Mouse (Mus musculus) hindbrain, embryonic 13.5 days (tissue): ENCODE measurements at regions not wholly inside any gene's neighbourhood (a gene's known extent, or its start where the extent isn't known, plus 50 kb on each side); places are given as distances from the start of the nearest gene placed in this dataset.

Experiments used
- ATAC-seq: fragments of 200-750 bp; cut with Nextera tagmentation; 2 replicates; pipeline ENCODE4 v1.8.0; 2017; ENCODE audit warnings: moderate TSS enrichment; ENCODE audit not compliant: low FRiP score
- H3K27ac ChIP-seq: fragments of 300-500 bp; sonication (generic); 2 replicates; pipeline ENCODE4 v1.5.1; 2015; ENCODE audit warnings: inconsistent platforms, mild to moderate bottlenecking, moderate library complexity
- H3K27me3 ChIP-seq: fragments of 300-500 bp; sonication (generic); 2 replicates; pipeline ENCODE4 v1.6.1; 2015; ENCODE audit warnings: mild to moderate bottlenecking, inconsistent platforms
- H3K36me3 ChIP-seq: fragments of 300-500 bp; sonication (generic); 2 replicates; pipeline ENCODE4 v1.6.1; 2015; ENCODE audit warnings: mild to moderate bottlenecking, inconsistent platforms
- H3K4me1 ChIP-seq: fragments of 300-500 bp; sonication (generic); replicated peaks from 2 replicates; pipeline ENCODE4 v1.6.1; 2015; ENCODE audit warnings: inconsistent platforms
- H3K4me2 ChIP-seq: fragments of 300-500 bp; sonication (generic); 2 replicates; pipeline ENCODE4 v1.6.1; 2015; ENCODE audit warnings: inconsistent platforms, mild to moderate bottlenecking, moderate library complexity
- H3K4me3 ChIP-seq: fragments of 300-500 bp; sonication (generic); 2 replicates; pipeline ENCODE4 v1.5.1; 2015; ENCODE audit warnings: mild to moderate bottlenecking, inconsistent platforms
- H3K9ac ChIP-seq: fragments of 300-500 bp; sonication (generic); 2 replicates; pipeline ENCODE4 v1.6.1; 2015; ENCODE audit warnings: mild to moderate bottlenecking, inconsistent platforms
- H3K9me3 ChIP-seq: fragments of 300-500 bp; sonication (generic); 2 replicates; pipeline ENCODE4 v1.6.1; 2016; ENCODE audit warnings: inconsistent platforms
- WGBS: fragments of 180-500 bp; shearing (Covaris S2); methylation state at CpG from one replicate; pipeline ENCODE4 v1.1.7; 2015; 5-methylcytosine and 5-hydroxymethylcytosine counted together

GRCm38 (mm10) chr19:30289721-30290120 lies 57.0 kb downstream of the Mbl2 start:
- Histone ChIP-seq H3K9ac (no peak overlapping the region), H3K27me3 (no peaks in the 10 kb centered on the region), H3K36me3 (no peaks in the 10 kb centered on the region), H3K27ac (no peak overlapping the region), H3K4me2 (no peak overlapping the region), H3K4me3 (no peak overlapping the region), H3K4me1 (0 out of 2 replicates have a peak, but pooled peaks cover under 1% of the 10 kb centered on the region), H3K9me3 (no peaks in the 10 kb centered on the region)
- ATAC-seq: no peak
- WGBS: 78% methylated on average over 4 of the region's 4 CpGs

GRCm38 (mm10) chr19:30295263-30295704 lies 62.5 kb downstream of the Mbl2 start:
- Histone ChIP-seq H3K36me3 (no peaks in the 10 kb centered on the region), H3K4me2 (peak overlapping the region; percentile 33), H3K27me3 (no peaks in the 10 kb centered on the region), H3K4me1 (0 out of 2 replicates have a peak, but pooled peaks cover 3% of the 10 kb centered on the region), H3K27ac (peak overlapping the region; percentile 14; the same call in 1 of the 2 replicates), H3K9ac (no peak overlapping the region), H3K9me3 (no peaks in the 10 kb centered on the region), H3K4me3 (no peak overlapping the region)
- WGBS: 35% methylated on average over 15 of the region's 15 CpGs
- ATAC-seq: peak; percentile 24; the same call in 1 of the 2 replicates

GRCm38 (mm10) chr19:30296024-30296423 lies 63.3 kb downstream of the Mbl2 start:
- Histone ChIP-seq H3K36me3 (no peaks in the 10 kb centered on the region), H3K4me3 (no peak overlapping the region), H3K27me3 (no peaks in the 10 kb centered on the region), H3K4me2 (no peak overlapping the region), H3K9me3 (no peaks in the 10 kb centered on the region), H3K9ac (no peak overlapping the region), H3K27ac (no peak overlapping the region), H3K4me1 (0 out of 2 replicates have a peak, but pooled peaks cover 3% of the 10 kb centered on the region)
- no peak for ATAC-seq
- WGBS: 67% methylated on average over 3 of the region's 3 CpGs

GRCm38 (mm10) chr19:30299536-30299935 lies 66.8 kb downstream of the Mbl2 start:
- H3K9ac ChIP-seq: no peak overlapping the region
- H3K4me2 ChIP-seq: no peak overlapping the region
- no peaks in the 10 kb centered on the region for H3K27me3 ChIP-seq
- no peaks in the 10 kb centered on the region for H3K9me3 ChIP-seq
- no peaks in the 10 kb centered on the region for H3K36me3 ChIP-seq
- no peak overlapping the region for H3K27ac ChIP-seq
- no peak for ATAC-seq
- H3K4me1 ChIP-seq: 0 out of 2 replicates have a peak, but pooled peaks cover 3% of the 10 kb centered on the region
- H3K4me3 ChIP-seq: no peak overlapping the region
- WGBS: 86% methylated on average over 3 of the region's 3 CpGs

- Histone ChIP-seq H3K9ac (no peak overlapping the region), H3K4me2 (no peak overlapping the region), H3K9me3 (no peaks in the 10 kb centered on the region), H3K4me3 (no peak overlapping the region), H3K36me3 (no peaks in the 10 kb centered on the region), H3K27me3 (no peaks in the 10 kb centered on the region), H3K27ac (no peak overlapping the region), H3K4me1 (no peaks in the 10 kb centered on the region)
- WGBS: 81% methylated on average over 4 of the region's 4 CpGs
- no peak for ATAC-seq
Measured at GRCm38 (mm10) chr19:30302281-30302680, 69.5 kb downstream of the Mbl2 start.

GRCm38 (mm10) chr19:30306379-30306778 lies 73.6 kb downstream of the Mbl2 start:
- ATAC-seq: no peak

GRCm38 (mm10) chr19:30306919-30307318 lies 74.2 kb downstream of the Mbl2 start:
- H3K9ac ChIP-seq: no peak overlapping the region
- WGBS: 88% methylated on average over 6 of the region's 6 CpGs

More at GRCm38 (mm10) chr19:30306379-30306778, 73.6 kb downstream of the Mbl2 start:
- no peak overlapping the region for H3K9ac ChIP-seq
- H3K27me3 ChIP-seq: no peaks in the 10 kb centered on the region
- H3K4me2 ChIP-seq: no peak overlapping the region
- H3K27ac ChIP-seq: no peak overlapping the region
- 92% methylated on average over 2 of the region's 2 CpGs for WGBS
- no peaks in the 10 kb centered on the region for H3K36me3 ChIP-seq
- no peaks in the 10 kb centered on the region for H3K4me1 ChIP-seq
- H3K4me3 ChIP-seq: no peak overlapping the region
- no peaks in the 10 kb centered on the region for H3K9me3 ChIP-seq

GRCm38 (mm10) chr19:30317314-30317713 lies 84.6 kb downstream of the Mbl2 start:
- Histone ChIP-seq H3K4me3 (no peak overlapping the region), H3K4me1 (no peaks in the 10 kb centered on the region), H3K4me2 (no peak overlapping the region), H3K9ac (no peak overlapping the region), H3K36me3 (no peaks in the 10 kb centered on the region), H3K27me3 (no peaks in the 10 kb centered on the region), H3K27ac (no peak overlapping the region), H3K9me3 (no peaks in the 10 kb centered on the region)
- ATAC-seq: no peak
- 99% methylated on average over 3 of the region's 3 CpGs for WGBS

More at GRCm38 (mm10) chr19:30306919-30307318, 74.2 kb downstream of the Mbl2 start:
- ATAC-seq: no peak
- no peaks in the 10 kb centered on the region for H3K4me1 ChIP-seq
- no peaks in the 10 kb centered on the region for H3K9me3 ChIP-seq
- no peak overlapping the region for H3K4me2 ChIP-seq
- H3K27ac ChIP-seq: no peak overlapping the region
- no peaks in the 10 kb centered on the region for H3K27me3 ChIP-seq
- no peak overlapping the region for H3K4me3 ChIP-seq
- H3K36me3 ChIP-seq: no peaks in the 10 kb centered on the region

GRCm38 (mm10) chr19:30327693-30328092 lies 95.0 kb downstream of the Mbl2 start:
- no peak overlapping the region for H3K4me2 ChIP-seq
- no peak overlapping the region for H3K9ac ChIP-seq
- no peaks in the 10 kb centered on the region for H3K4me1 ChIP-seq
- H3K36me3 ChIP-seq: no peaks in the 10 kb centered on the region
- H3K9me3 ChIP-seq: no peaks in the 10 kb centered on the region
- H3K4me3 ChIP-seq: no peak overlapping the region
- H3K27me3 ChIP-seq: no peaks in the 10 kb centered on the region
- ATAC-seq: no peak
- H3K27ac ChIP-seq: no peak overlapping the region

- no peak for ATAC-seq
- no peaks in the 10 kb centered on the region for H3K27me3 ChIP-seq
- H3K9ac ChIP-seq: no peak overlapping the region
- H3K4me3 ChIP-seq: no peak overlapping the region
- H3K27ac ChIP-seq: no peak overlapping the region
- 86% methylated on average over 4 of the region's 4 CpGs for WGBS
- H3K9me3 ChIP-seq: no peaks in the 10 kb centered on the region
- no peak overlapping the region for H3K4me2 ChIP-seq
- H3K4me1 ChIP-seq: no peaks in the 10 kb centered on the region
- H3K36me3 ChIP-seq: no peaks in the 10 kb centered on the region
Measured at GRCm38 (mm10) chr19:30328886-30329285, 96.1 kb downstream of the Mbl2 start.

- Histone ChIP-seq H3K27ac (no peak overlapping the region), H3K27me3 (no peaks in the 10 kb centered on the region), H3K9ac (no peak overlapping the region), H3K4me1 (no peaks in the 10 kb centered on the region), H3K4me3 (no peak overlapping the region), H3K36me3 (no peaks in the 10 kb centered on the region), H3K9me3 (no peaks in the 10 kb centered on the region), H3K4me2 (no peak overlapping the region)
- ATAC-seq: no peak
- 89% methylated on average over 7 of the region's 7 CpGs for WGBS
Measured at GRCm38 (mm10) chr19:30330792-30331191, 98.0 kb downstream of the Mbl2 start.

GRCm38 (mm10) chr19:30331850-30332249 lies 99.1 kb downstream of the Mbl2 start:
- Histone ChIP-seq H3K27ac (no peak overlapping the region), H3K4me1 (no peaks in the 10 kb centered on the region), H3K4me2 (no peak overlapping the region), H3K27me3 (no peaks in the 10 kb centered on the region), H3K9ac (no peak overlapping the region), H3K4me3 (no peak overlapping the region), H3K36me3 (no peaks in the 10 kb centered on the region), H3K9me3 (no peaks in the 10 kb centered on the region)
- ATAC-seq: no peak
- WGBS: 21% methylated on average over 1 of the region's 1 CpGs

- Histone ChIP-seq H3K9ac (no peak overlapping the region), H3K4me3 (no peak overlapping the region), H3K36me3 (no peaks in the 10 kb centered on the region), H3K27ac (no peak overlapping the region), H3K4me2 (no peak overlapping the region), H3K9me3 (no peaks in the 10 kb centered on the region), H3K4me1 (no peaks in the 10 kb centered on the region), H3K27me3 (no peaks in the 10 kb centered on the region)
- ATAC-seq: no peak
- 95% methylated on average over 5 of the region's 5 CpGs for WGBS
Measured at GRCm38 (mm10) chr19:30344401-30344800, 111.7 kb downstream of the Mbl2 start.
